Mouse (Mus musculus) embryonic facial prominence, embryonic 15.5 days (tissue): ENCODE measurements at regions not wholly inside any gene's neighbourhood (a gene's known extent, or its start where the extent isn't known, plus 50 kb on each side); places are given as distances from the start of the nearest gene placed in this dataset.
A peak's percentile ranks its signal among the peaks of the same experiment; 100 is the strongest.

Experiments used
- ATAC-seq: fragments of 200-750 bp; cut with Nextera tagmentation; 2 replicates; pipeline ENCODE4 v1.8.0; 2017; ENCODE audit warnings: low read depth, moderate TSS enrichment; ENCODE audit not compliant: insufficient number of reproducible peaks, low FRiP score, low TSS enrichment
- H3K27ac ChIP-seq: fragments of 300-500 bp; sonication (generic); replicated peaks from 2 replicates; pipeline ENCODE4 v1.5.1; 2015; ENCODE audit warnings: mild to moderate bottlenecking, inconsistent platforms
- H3K27me3 ChIP-seq: fragments of 300-500 bp; sonication (generic); 2 replicates; pipeline ENCODE4 v1.6.1; 2015; ENCODE audit warnings: inconsistent platforms
- H3K36me3 ChIP-seq: fragments of 300-500 bp; sonication (generic); 2 replicates; pipeline ENCODE4 v1.6.1; 2015; ENCODE audit warnings: mild to moderate bottlenecking, inconsistent platforms
- H3K4me1 ChIP-seq: fragments of 300-500 bp; sonication (generic); 2 replicates; pipeline ENCODE4 v1.6.1; 2015; ENCODE audit warnings: inconsistent platforms
- H3K4me2 ChIP-seq: fragments of 300-500 bp; sonication (generic); replicated peaks from 2 replicates; pipeline ENCODE4 v1.6.1; 2015; ENCODE audit warnings: mild to moderate bottlenecking, inconsistent platforms
- H3K4me3 ChIP-seq: fragments of 300-500 bp; sonication (generic); replicated peaks from 2 replicates; pipeline ENCODE4 v1.5.1; 2015; ENCODE audit warnings: mild to moderate bottlenecking, inconsistent platforms
- H3K9ac ChIP-seq: fragments of 300-500 bp; sonication (generic); 2 replicates; pipeline ENCODE4 v1.6.1; 2015; ENCODE audit warnings: inconsistent platforms
- H3K9me3 ChIP-seq: fragments of 300-500 bp; sonication (generic); replicated peaks from 2 replicates; pipeline ENCODE4 v1.6.1; 2016; ENCODE audit warnings: inconsistent platforms
- WGBS: fragments of 180-500 bp; shearing (Covaris S2); methylation state at CpG from one replicate; pipeline ENCODE4 v1.1.7; 2015; 5-methylcytosine and 5-hydroxymethylcytosine counted together

DNA sequence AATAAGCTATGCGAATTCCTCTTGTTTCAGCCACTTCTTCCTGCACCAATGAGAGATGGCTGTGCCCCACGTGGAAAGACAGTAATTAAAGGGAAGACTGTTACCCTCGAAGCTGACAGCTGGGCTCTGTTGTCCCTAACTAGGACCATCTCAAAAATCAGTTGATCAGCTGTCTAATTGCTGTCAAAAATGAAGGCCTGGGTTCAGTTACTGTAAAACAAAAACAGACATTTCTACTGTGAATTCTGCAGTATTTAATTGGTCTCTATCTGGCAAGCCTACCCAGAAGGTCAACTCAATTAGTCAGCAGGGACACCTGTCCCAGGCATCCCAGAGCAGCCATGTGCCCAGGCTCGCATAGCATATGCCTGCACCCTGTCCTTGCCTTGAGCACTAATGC, 385.8 kb upstream of the Zdhhc25 start:
- WGBS = 57% methylated on average over 4 of the region's 4 CpGs
- H3K36me3 ChIP-seq = no peaks in the 10 kb centered on the region
- H3K4me3 ChIP-seq = no peak overlapping the region
- no peak overlapping the region for H3K27ac ChIP-seq
- H3K9ac ChIP-seq = no peak overlapping the region
- H3K4me2 ChIP-seq = no peak overlapping the region
- no peak for ATAC-seq
- H3K4me1 ChIP-seq = no peaks in the 10 kb centered on the region
- H3K9me3 ChIP-seq = no peaks in the 10 kb centered on the region
- H3K27me3 ChIP-seq = no peaks in the 10 kb centered on the region

DNA sequence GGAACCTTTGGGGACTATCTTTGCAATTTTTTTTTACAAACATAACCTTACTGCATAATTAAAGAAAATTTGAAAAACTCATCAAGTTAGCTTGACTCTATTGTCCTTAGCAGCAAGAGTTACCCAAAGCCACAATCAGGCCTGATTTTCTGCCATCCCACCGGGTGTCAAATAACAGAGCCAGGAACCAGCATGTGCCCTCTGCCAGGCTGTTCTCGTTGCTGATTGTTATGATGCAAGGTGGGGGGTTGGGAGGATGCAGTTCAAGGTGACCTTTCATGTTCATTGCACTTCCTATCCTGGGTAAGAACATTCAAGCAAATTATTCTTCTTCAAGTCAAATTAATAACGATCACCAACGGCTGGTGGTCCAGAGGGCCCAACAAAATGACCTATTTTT, 370.6 kb upstream of the Zdhhc25 start:
- no peaks in the 10 kb centered on the region for H3K27me3 ChIP-seq
- H3K4me2 ChIP-seq = no peak overlapping the region
- no peak for ATAC-seq
- no peaks in the 10 kb centered on the region for H3K4me1 ChIP-seq
- WGBS = 53% methylated on average over 4 of the region's 4 CpGs
- no peaks in the 10 kb centered on the region for H3K36me3 ChIP-seq
- H3K9me3 ChIP-seq = no peaks in the 10 kb centered on the region
- H3K4me3 ChIP-seq = no peak overlapping the region
- H3K9ac ChIP-seq = no peak overlapping the region
- H3K27ac ChIP-seq = no peak overlapping the region

- Histone ChIP-seq H3K9ac (no peak overlapping the region), H3K4me2 (no peak overlapping the region), H3K4me3 (no peak overlapping the region), H3K36me3 (no peaks in the 10 kb centered on the region), H3K4me1 (no peaks in the 10 kb centered on the region), H3K27ac (no peak overlapping the region), H3K9me3 (no peaks in the 10 kb centered on the region), H3K27me3 (peaks cover 10% of the 10 kb centered on the region)
- ATAC-seq = no peak
- WGBS = 88% methylated on average over 13 of the region's 13 CpGs
These were observed 355.5 kb upstream of the Zdhhc25 start for GRCm38 (mm10) chr15:88244606-88245005.

- H3K4me1 ChIP-seq = no peaks in the 10 kb centered on the region
- H3K4me3 ChIP-seq = no peak overlapping the region
- no peaks in the 10 kb centered on the region for H3K9me3 ChIP-seq
- ATAC-seq = 0 out of 2 replicates have a peak, but pooled peaks have one; percentile 37
- H3K27me3 ChIP-seq = peaks cover 10% of the 10 kb centered on the region
- H3K9ac ChIP-seq = no peak overlapping the region
- H3K36me3 ChIP-seq = no peaks in the 10 kb centered on the region
- H3K27ac ChIP-seq = no peak overlapping the region
- WGBS = 42% methylated on average over 22 of the region's 22 CpGs
- no peak overlapping the region for H3K4me2 ChIP-seq
These were observed 354.4 kb upstream of the Zdhhc25 start for GRCm38 (mm10) chr15:88245496-88246246.

GRCm38 (mm10) chr15:88247974-88248625, 352.0 kb upstream of the Zdhhc25 start:
- Histone ChIP-seq H3K4me2 (0 out of 2 replicates have a peak overlapping the region, but pooled peaks have one; percentile 10), H3K36me3 (no peaks in the 10 kb centered on the region), H3K4me1 (no peaks in the 10 kb centered on the region), H3K4me3 (no peak overlapping the region), H3K27ac (no peak overlapping the region), H3K27me3 (peaks cover 10% of the 10 kb centered on the region), H3K9ac (no peak overlapping the region), H3K9me3 (no peaks in the 10 kb centered on the region)
- 28% methylated on average over 14 of the region's 14 CpGs for WGBS
- ATAC-seq = no peak

DNA sequence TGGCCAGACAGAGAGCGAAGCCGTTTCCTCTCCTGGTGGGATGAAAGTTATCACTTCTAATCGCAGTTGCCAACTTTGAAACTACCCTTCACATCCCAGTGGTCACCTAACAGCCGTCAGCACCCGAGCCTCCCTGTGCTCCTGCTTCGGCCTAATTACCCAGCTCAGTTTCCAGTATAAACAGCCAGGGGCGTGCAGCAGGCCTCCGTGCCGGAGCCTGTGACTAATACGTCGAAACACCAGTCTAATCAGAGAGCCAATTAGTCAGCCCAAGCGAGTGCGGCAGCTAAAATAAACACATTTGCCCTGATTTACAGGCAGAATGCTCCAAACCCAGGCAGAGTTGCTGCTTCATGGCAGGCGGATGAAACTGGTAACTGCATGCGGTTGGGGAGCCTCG, 312.1 kb upstream of the Zdhhc25 start:
- H3K4me2 ChIP-seq = no peak overlapping the region
- WGBS = 23% methylated on average over 16 of the region's 16 CpGs
- no peak overlapping the region for H3K27ac ChIP-seq
- H3K36me3 ChIP-seq = no peaks in the 10 kb centered on the region
- peaks cover 16% of the 10 kb centered on the region for H3K27me3 ChIP-seq
- no peak overlapping the region for H3K4me3 ChIP-seq
- H3K9me3 ChIP-seq = no peaks in the 10 kb centered on the region
- no peak overlapping the region for H3K9ac ChIP-seq
- no peak; the same call in 1 of the 2 replicates for ATAC-seq
- H3K4me1 ChIP-seq = no peaks in the 10 kb centered on the region

DNA sequence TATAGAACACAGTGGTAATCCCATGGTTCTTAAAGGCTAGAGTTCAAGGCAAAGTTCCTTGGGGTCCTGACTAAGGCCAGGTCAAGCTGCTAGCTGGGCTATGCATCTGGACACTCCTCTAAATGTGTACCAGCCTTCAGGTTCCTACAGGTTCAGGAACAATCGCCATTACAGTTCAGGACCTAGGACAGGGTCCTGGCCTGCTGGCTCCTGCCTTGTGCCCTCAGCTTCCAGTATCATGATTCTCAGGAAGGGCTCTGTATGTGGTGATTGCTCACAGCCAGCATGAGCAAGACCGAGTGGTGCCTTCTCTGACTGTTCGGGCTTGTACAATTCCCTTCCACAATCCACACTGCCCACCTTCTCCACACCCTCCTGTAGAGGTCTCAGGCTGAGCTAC, 311.4 kb upstream of the Zdhhc25 start:
- no peak overlapping the region for H3K9ac ChIP-seq
- H3K36me3 ChIP-seq = no peaks in the 10 kb centered on the region
- H3K27me3 ChIP-seq = peaks cover 18% of the 10 kb centered on the region
- no peaks in the 10 kb centered on the region for H3K4me1 ChIP-seq
- no peak overlapping the region for H3K4me2 ChIP-seq
- 48% methylated on average over 3 of the region's 3 CpGs for WGBS
- no peak overlapping the region for H3K27ac ChIP-seq
- H3K9me3 ChIP-seq = no peaks in the 10 kb centered on the region
- no peak for ATAC-seq
- H3K4me3 ChIP-seq = no peak overlapping the region

DNA sequence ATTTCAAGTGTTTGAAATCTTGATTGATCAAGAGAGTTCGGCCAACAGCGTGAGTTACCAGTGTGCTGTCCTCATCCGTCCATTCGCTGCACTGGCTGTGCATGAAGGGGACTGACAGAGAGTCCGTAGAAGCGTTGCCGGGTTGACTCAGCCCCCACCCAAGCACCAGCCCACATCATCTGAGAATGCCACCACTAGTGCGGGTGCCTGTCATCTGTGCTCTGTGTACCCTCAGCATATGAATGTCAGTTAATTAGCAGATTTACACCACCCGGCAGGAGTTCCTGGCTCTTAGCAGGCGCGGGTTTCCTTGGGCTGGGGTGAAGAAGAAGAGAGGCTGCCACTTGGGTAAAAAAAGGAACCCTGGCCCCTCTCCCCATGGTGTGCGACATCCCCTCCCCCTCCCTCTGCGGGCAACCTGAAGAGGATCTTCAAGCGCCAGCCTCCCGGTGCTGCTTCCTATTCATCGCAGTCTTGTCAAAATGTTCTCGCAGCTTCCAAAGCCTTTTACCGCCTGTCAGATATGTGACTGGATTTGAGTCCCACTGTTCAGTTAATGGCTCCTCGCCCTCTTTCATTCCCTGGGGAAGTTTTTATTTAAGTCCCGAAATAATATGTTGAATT, 309.2 kb upstream of the Zdhhc25 start:
- Histone ChIP-seq H3K27ac (no peak overlapping the region), H3K9ac (no peak overlapping the region), H3K9me3 (no peaks in the 10 kb centered on the region), H3K27me3 (peaks cover 18% of the 10 kb centered on the region), H3K4me3 (no peak overlapping the region), H3K4me1 (no peaks in the 10 kb centered on the region), H3K36me3 (no peaks in the 10 kb centered on the region), H3K4me2 (no peak overlapping the region)
- 25% methylated on average over 20 of the region's 20 CpGs for WGBS
- ATAC-seq = no peak

DNA sequence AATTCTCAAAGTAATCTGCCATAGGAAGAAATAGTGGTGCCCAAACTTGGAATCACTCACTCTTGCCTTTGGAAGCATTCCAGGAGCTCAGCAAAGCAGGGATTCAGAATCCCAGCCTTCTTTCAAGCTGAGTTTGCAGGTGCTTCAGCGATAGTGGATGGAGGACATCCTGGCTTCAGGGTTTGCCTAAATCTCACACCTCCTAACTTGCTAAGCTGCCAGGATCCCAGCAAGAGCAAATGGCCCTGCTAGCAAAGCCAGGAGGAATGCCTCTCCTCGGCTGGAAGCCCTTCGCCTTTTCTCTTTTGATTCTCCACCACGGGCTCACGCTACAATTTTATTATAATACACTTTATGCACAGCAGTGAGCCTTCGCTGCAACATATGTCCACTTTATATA, 301.0 kb upstream of the Zdhhc25 start:
- Histone ChIP-seq H3K27ac (no peak overlapping the region), H3K27me3 (no peaks in the 10 kb centered on the region), H3K9me3 (no peaks in the 10 kb centered on the region), H3K4me3 (no peak overlapping the region), H3K36me3 (no peaks in the 10 kb centered on the region), H3K4me1 (0 out of 2 replicates have a peak, but pooled peaks cover 3% of the 10 kb centered on the region), H3K9ac (no peak overlapping the region), H3K4me2 (no peak overlapping the region)
- 71% methylated on average over 6 of the region's 6 CpGs for WGBS
- no peak for ATAC-seq

DNA sequence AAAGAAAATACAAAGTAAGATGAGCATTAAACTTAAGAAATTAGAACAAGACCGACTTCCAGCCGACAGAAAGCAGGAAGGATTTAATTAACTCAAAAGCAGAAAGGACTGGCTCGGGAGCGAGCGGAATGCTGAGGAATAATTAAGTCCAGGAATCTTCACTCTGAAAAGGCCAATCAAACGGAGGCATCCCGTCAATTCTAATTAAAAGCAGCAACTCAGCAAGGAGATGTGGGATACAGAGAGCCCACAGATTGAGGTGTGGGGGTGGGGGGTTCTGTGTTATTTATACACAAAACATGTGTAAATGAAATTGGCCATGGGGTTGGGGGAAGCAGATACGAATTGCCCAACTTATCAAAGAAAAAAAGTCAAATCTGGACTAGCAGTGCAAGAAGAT, 288.9 kb upstream of the Zdhhc25 start:
- H3K4me3 ChIP-seq = no peak overlapping the region
- H3K4me2 ChIP-seq = no peak overlapping the region
- H3K36me3 ChIP-seq = no peaks in the 10 kb centered on the region
- ATAC-seq = no peak
- H3K27ac ChIP-seq = no peak overlapping the region
- peaks cover 4% of the 10 kb centered on the region; the same call in 1 of the 2 replicates for H3K4me1 ChIP-seq
- H3K27me3 ChIP-seq = no peaks in the 10 kb centered on the region
- H3K9ac ChIP-seq = no peak overlapping the region
- 20% methylated on average over 8 of the region's 8 CpGs for WGBS
- H3K9me3 ChIP-seq = no peaks in the 10 kb centered on the region

- 44% methylated on average over 12 of the region's 12 CpGs for WGBS
- Histone ChIP-seq H3K36me3 (no peaks in the 10 kb centered on the region), H3K27ac (no peak overlapping the region), H3K9me3 (no peaks in the 10 kb centered on the region), H3K4me3 (no peak overlapping the region), H3K9ac (no peak overlapping the region), H3K4me1 (peaks cover 4% of the 10 kb centered on the region; the same call in 1 of the 2 replicates), H3K4me2 (no peak overlapping the region), H3K27me3 (no peaks in the 10 kb centered on the region)
- ATAC-seq = no peak
These were observed 285.2 kb upstream of the Zdhhc25 start for GRCm38 (mm10) chr15:88314810-88315459.
